Mouse (Mus musculus) stomach, embryonic 14.5 days (tissue): ENCODE results near the gene Slc24a2. TPM values are rescaled to one million over a fixed set of nuclear protein-coding genes. Genes with fewer than 3 reads are reported as not detected.

Experiments
- ATAC-seq: fragments of 200-750 bp; cut with Nextera tagmentation; 2 replicates; pipeline ENCODE4 v1.8.0; 2017; ENCODE audit warnings: low read depth, moderate TSS enrichment; ENCODE audit not compliant: insufficient number of reproducible peaks, insufficient read depth, low FRiP score
- H3K27ac ChIP-seq: fragments of 300-500 bp; sonication (generic); 2 replicates; pipeline ENCODE4 v1.5.1; 2014; ENCODE audit warnings: mild to moderate bottlenecking, low read length, moderate library complexity, mixed read lengths
- H3K27me3 ChIP-seq: fragments of 300-500 bp; sonication (generic); 2 replicates; pipeline ENCODE4 v1.6.1; 2014; ENCODE audit warnings: low read length, control low read depth, mixed read lengths; ENCODE audit not compliant: control insufficient read depth, insufficient read depth
- H3K36me3 ChIP-seq: fragments of 300-500 bp; sonication (generic); 2 replicates; pipeline ENCODE4 v1.6.1; 2014; ENCODE audit warnings: mild to moderate bottlenecking, control low read depth, low read length, moderate library complexity, mixed read lengths; ENCODE audit not compliant: control insufficient read depth, insufficient read depth
- H3K4me1 ChIP-seq: fragments of 300-500 bp; sonication (generic); 2 replicates; pipeline ENCODE4 v1.6.1; 2014; ENCODE audit warnings: low read length, control low read depth, mixed read lengths; ENCODE audit not compliant: control insufficient read depth, insufficient read depth
- H3K4me2 ChIP-seq: fragments of 300-500 bp; sonication (generic); replicated peaks from 2 replicates; pipeline ENCODE4 v1.6.1; 2014; ENCODE audit warnings: low read depth, low read length, control low read depth
- H3K4me3 ChIP-seq: fragments of 300-500 bp; sonication (generic); 2 replicates; pipeline ENCODE4 v1.5.1; 2014; ENCODE audit warnings: low read depth, low read length, control low read depth
- H3K9ac ChIP-seq: fragments of 300-500 bp; sonication (generic); replicated peaks from 2 replicates; pipeline ENCODE4 v1.6.1; 2014; ENCODE audit warnings: low read depth, mild to moderate bottlenecking, control low read depth, low read length, moderate library complexity, mixed read lengths
- H3K9me3 ChIP-seq: fragments of 300-500 bp; sonication (generic); 2 replicates; pipeline ENCODE4 v1.6.1; 2016; ENCODE audit warnings: low read depth, low read length, control low read depth; ENCODE audit not compliant: control insufficient read depth
- WGBS: fragments of 180-500 bp; shearing (Covaris S2); extraction: QIAGEN DNeasy Blood & Tissue Kit; methylation state at CpG from one replicate; pipeline ENCODE4 v1.1.7; 2014; 5-methylcytosine and 5-hydroxymethylcytosine counted together
- polyA plus RNA-seq: library from polyadenylated mRNA; unstranded; fragments of >200 nt; fragmentation: Nextera tagmentation; extraction: Ambion mirVana; gene quantifications from 2 replicates; pipeline ENCODE4 v1.2.1, GENCODE M21; 2014

Slc24a2 gene
- polyA plus RNA-seq, 1 experiment from 2014 or later = 0.14 TPM

- no peak overlapping the region for H3K27ac ChIP-seq
- H3K4me2 ChIP-seq = no peak overlapping the region
- H3K36me3 ChIP-seq = no peaks in the 10 kb centered on the region
- H3K9ac ChIP-seq = no peak overlapping the region
- no peaks in the 10 kb centered on the region for H3K4me1 ChIP-seq
- H3K4me3 ChIP-seq = no peak overlapping the region
- no peaks in the 10 kb centered on the region for H3K27me3 ChIP-seq
- no peak for ATAC-seq
- 90% methylated on average over 1 of the region's 1 CpGs for WGBS
- no peaks in the 10 kb centered on the region for H3K9me3 ChIP-seq
Observed at GRCm38 (mm10) chr4:86948794-86949193, 281.5 kb downstream of the Slc24a2 start.

- no peak overlapping the region for H3K4me2 ChIP-seq
- no peaks in the 10 kb centered on the region for H3K27me3 ChIP-seq
- no peak overlapping the region for H3K4me3 ChIP-seq
- ATAC-seq = no peak
- no peaks in the 10 kb centered on the region for H3K4me1 ChIP-seq
- no peak overlapping the region for H3K9ac ChIP-seq
- 52% methylated on average over 6 of the region's 6 CpGs for WGBS
- no peaks in the 10 kb centered on the region for H3K9me3 ChIP-seq
- no peaks in the 10 kb centered on the region for H3K36me3 ChIP-seq
- H3K27ac ChIP-seq = no peak overlapping the region
Observed at GRCm38 (mm10) chr4:86943296-86943695, 287.0 kb downstream of the Slc24a2 start.

GRCm38 (mm10) chr4:86942656-86943055 lies 287.6 kb downstream of the Slc24a2 start:
- 80% methylated on average over 6 of the region's 6 CpGs for WGBS
- Histone ChIP-seq H3K27ac (no peak overlapping the region), H3K9me3 (no peaks in the 10 kb centered on the region), H3K9ac (no peak overlapping the region), H3K4me3 (no peak overlapping the region), H3K4me2 (no peak overlapping the region), H3K4me1 (no peaks in the 10 kb centered on the region), H3K36me3 (no peaks in the 10 kb centered on the region), H3K27me3 (no peaks in the 10 kb centered on the region)
- ATAC-seq = no peak

GRCm38 (mm10) chr4:86936706-86937105 lies 293.6 kb downstream of the Slc24a2 start:
- Histone ChIP-seq H3K4me3 (no peak overlapping the region), H3K27me3 (no peaks in the 10 kb centered on the region), H3K27ac (no peak overlapping the region), H3K4me1 (no peaks in the 10 kb centered on the region), H3K9ac (no peak overlapping the region), H3K4me2 (no peak overlapping the region), H3K36me3 (no peaks in the 10 kb centered on the region), H3K9me3 (no peaks in the 10 kb centered on the region)
- WGBS = 53% methylated on average over 3 of the region's 3 CpGs
- no peak for ATAC-seq

GRCm38 (mm10) chr4:86936217-86936616 lies 294.1 kb downstream of the Slc24a2 start:
- no peak overlapping the region for H3K27ac ChIP-seq
- 92% methylated on average over 9 of the region's 9 CpGs for WGBS
- H3K4me2 ChIP-seq = no peak overlapping the region
- no peak for ATAC-seq
- no peak overlapping the region for H3K9ac ChIP-seq
- H3K36me3 ChIP-seq = no peaks in the 10 kb centered on the region
- H3K4me1 ChIP-seq = no peaks in the 10 kb centered on the region
- H3K27me3 ChIP-seq = no peaks in the 10 kb centered on the region
- no peak overlapping the region for H3K4me3 ChIP-seq
- H3K9me3 ChIP-seq = no peaks in the 10 kb centered on the region
